Mouse (Mus musculus) limb, embryonic 12.5 days (tissue): Measurements from ENCODE around the gene Rreb1. TPM values are rescaled to one million over a fixed set of nuclear protein-coding genes. Genes with fewer than 3 reads are reported as not detected.

ENCODE experiments used
- ATAC-seq: fragments of 200-750 bp; cut with Nextera tagmentation; 2 replicates; pipeline ENCODE4 v1.8.0; 2017; ENCODE audit warnings: low read depth, moderate TSS enrichment; ENCODE audit not compliant: insufficient number of reproducible peaks, insufficient read depth, low FRiP score, low TSS enrichment
- H3K27ac ChIP-seq: fragments of 300-500 bp; sonication (generic); 2 replicates; pipeline ENCODE4 v1.5.1; 2016; ENCODE audit warnings: mild to moderate bottlenecking, moderate library complexity
- H3K27me3 ChIP-seq: fragments of 300-500 bp; sonication (generic); 2 replicates; pipeline ENCODE4 v1.6.1; 2016; ENCODE audit warnings: mild to moderate bottlenecking, moderate library complexity
- H3K36me3 ChIP-seq: fragments of 300-500 bp; sonication (generic); 2 replicates; pipeline ENCODE4 v1.6.1; 2016; ENCODE audit warnings: mild to moderate bottlenecking, moderate library complexity
- H3K4me1 ChIP-seq: fragments of 300-500 bp; sonication (generic); replicated peaks from 2 replicates; pipeline ENCODE4 v1.6.1; 2016
- H3K4me2 ChIP-seq: fragments of 300-500 bp; sonication (generic); 2 replicates; pipeline ENCODE4 v1.6.1; 2016; ENCODE audit warnings: mild to moderate bottlenecking, moderate library complexity
- H3K4me3 ChIP-seq: fragments of 300-500 bp; sonication (generic); replicated peaks from 2 replicates; pipeline ENCODE4 v1.5.1; 2016; ENCODE audit warnings: mild to moderate bottlenecking
- H3K9ac ChIP-seq: fragments of 300-500 bp; sonication (generic); replicated peaks from 2 replicates; pipeline ENCODE4 v1.6.1; 2016; ENCODE audit warnings: mild to moderate bottlenecking, moderate library complexity
- H3K9me3 ChIP-seq: fragments of 300-500 bp; sonication (generic); 2 replicates; pipeline ENCODE4 v1.6.1; 2016; ENCODE audit warnings: mild to moderate bottlenecking, moderate library complexity
- WGBS: fragments of 180-500 bp; shearing (Covaris S2); methylation state at CpG from one replicate; pipeline ENCODE4 v1.1.7; 2016; 5-methylcytosine and 5-hydroxymethylcytosine counted together
- polyA plus RNA-seq: library from polyadenylated mRNA; unstranded; fragments of >200 nt; fragmentation: Nextera tagmentation; extraction: Ambion mirVana; gene quantifications from 2 replicates; pipeline ENCODE4 v1.2.1, GENCODE M21; 2016

Rreb1 gene
- polyA plus RNA-seq, 1 experiment from 2014 or later, result 7.7 TPM

- no peak overlapping the region for H3K9ac ChIP-seq
- H3K4me1 ChIP-seq, result peaks cover 5% of the 10 kb centered on the region
- no peaks in the 10 kb centered on the region for H3K27me3 ChIP-seq
- WGBS, result 45% methylated on average over 3 of the region's 3 CpGs
- H3K4me2 ChIP-seq, result no peak overlapping the region
- no peak for ATAC-seq
- H3K27ac ChIP-seq, result no peak overlapping the region
- H3K36me3 ChIP-seq, result no peaks in the 10 kb centered on the region
- no peaks in the 10 kb centered on the region for H3K9me3 ChIP-seq
- H3K4me3 ChIP-seq, result no peak overlapping the region
These were observed 18.2 kb upstream of the Rreb1 start for GRCm38 (mm10) chr13:37760013-37760342.

- no peak for ATAC-seq
- WGBS, result 68% methylated on average over 3 of the region's 3 CpGs
- Histone ChIP-seq H3K4me2 (no peak overlapping the region), H3K9me3 (no peaks in the 10 kb centered on the region), H3K36me3 (no peaks in the 10 kb centered on the region), H3K4me3 (no peak overlapping the region), H3K4me1 (peaks cover 5% of the 10 kb centered on the region), H3K27me3 (no peaks in the 10 kb centered on the region), H3K27ac (no peak overlapping the region), H3K9ac (no peak overlapping the region)
These were observed 17.8 kb upstream of the Rreb1 start for GRCm38 (mm10) chr13:37760373-37760772.

GRCm38 (mm10) chr13:37760957-37761941 is 17.0 kb upstream of the Rreb1 start:
- ATAC-seq, result no peak
- H3K27me3 ChIP-seq, result no peaks in the 10 kb centered on the region
- H3K9me3 ChIP-seq, result no peaks in the 10 kb centered on the region
- H3K4me3 ChIP-seq, result no peak overlapping the region
- H3K4me1 ChIP-seq, result peaks cover 5% of the 10 kb centered on the region
- H3K9ac ChIP-seq, result no peak overlapping the region
- WGBS, result 51% methylated on average over 23 of the region's 23 CpGs
- no peak overlapping the region for H3K4me2 ChIP-seq
- no peaks in the 10 kb centered on the region for H3K36me3 ChIP-seq
- no peak overlapping the region for H3K27ac ChIP-seq

- no peak overlapping the region for H3K4me3 ChIP-seq
- no peak overlapping the region for H3K9ac ChIP-seq
- H3K36me3 ChIP-seq, result no peaks in the 10 kb centered on the region
- H3K9me3 ChIP-seq, result no peaks in the 10 kb centered on the region
- H3K27me3 ChIP-seq, result no peaks in the 10 kb centered on the region
- no peak for ATAC-seq
- H3K27ac ChIP-seq, result no peak overlapping the region
- H3K4me1 ChIP-seq, result peaks cover 5% of the 10 kb centered on the region
- H3K4me2 ChIP-seq, result no peak overlapping the region
- WGBS, result 71% methylated on average over 9 of the region's 9 CpGs
These were observed 14.3 kb upstream of the Rreb1 start for GRCm38 (mm10) chr13:37763800-37764407.

- 15% methylated on average over 1 of the region's 1 CpGs for WGBS
- ATAC-seq, result no peak
- H3K4me1 ChIP-seq, result peaks cover 4% of the 10 kb centered on the region
- no peaks in the 10 kb centered on the region for H3K27me3 ChIP-seq
- H3K9me3 ChIP-seq, result no peaks in the 10 kb centered on the region
- no peaks in the 10 kb centered on the region for H3K36me3 ChIP-seq
- H3K4me3 ChIP-seq, result no peak overlapping the region
- no peak overlapping the region for H3K9ac ChIP-seq
- no peak overlapping the region for H3K27ac ChIP-seq
- H3K4me2 ChIP-seq, result no peak overlapping the region
These were observed 8.4 kb upstream of the Rreb1 start for GRCm38 (mm10) chr13:37769777-37770176.

- Histone ChIP-seq H3K27ac (no peak overlapping the region), H3K4me3 (no peak overlapping the region), H3K4me1 (peaks cover 14% of the 10 kb centered on the region), H3K9ac (no peak overlapping the region), H3K36me3 (no peaks in the 10 kb centered on the region), H3K9me3 (no peaks in the 10 kb centered on the region), H3K4me2 (no peak overlapping the region), H3K27me3 (peaks cover 14% of the 10 kb centered on the region)
- ATAC-seq, result no peak
These were observed 4.7 kb upstream of the Rreb1 start for GRCm38 (mm10) chr13:37773476-37773875.

GRCm38 (mm10) chr13:37776675-37777074 is 1.5 kb upstream of the Rreb1 start:
- no peak overlapping the region for H3K4me3 ChIP-seq
- H3K9ac ChIP-seq, result no peak overlapping the region
- H3K27ac ChIP-seq, result no peak overlapping the region
- H3K27me3 ChIP-seq, result peaks cover 35% of the 10 kb centered on the region
- no peak overlapping the region for H3K4me2 ChIP-seq
- no peaks in the 10 kb centered on the region for H3K9me3 ChIP-seq
- H3K36me3 ChIP-seq, result no peaks in the 10 kb centered on the region
- ATAC-seq, result no peak
- H3K4me1 ChIP-seq, result peaks cover 23% of the 10 kb centered on the region

- WGBS, result 16% methylated on average over 25 of the region's 25 CpGs
- peak overlapping the region; percentile 63 for H3K4me3 ChIP-seq
- H3K27me3 ChIP-seq, result peaks cover 35% of the 10 kb centered on the region
- H3K4me1 ChIP-seq, result peaks cover 23% of the 10 kb centered on the region
- no peaks in the 10 kb centered on the region for H3K36me3 ChIP-seq
- peak overlapping the region; percentile 70 for H3K9ac ChIP-seq
- H3K9me3 ChIP-seq, result no peaks in the 10 kb centered on the region
- peak overlapping the region; percentile 100 for H3K4me2 ChIP-seq
- peak; percentile 43; the same call in 1 of the 2 replicates for ATAC-seq
- H3K27ac ChIP-seq, result 0 out of 2 replicates have a peak overlapping the region, but pooled peaks have one; percentile 12
These were observed 651 bp upstream of the Rreb1 start for GRCm38 (mm10) chr13:37777351-37778146.

GRCm38 (mm10) chr13:37778594-37779231 is 513 bp downstream of the Rreb1 start:
- WGBS, result under 1% methylated on average over 33 of the region's 33 CpGs
- no peaks in the 10 kb centered on the region for H3K9me3 ChIP-seq
- 0 out of 2 replicates have a peak overlapping the region, but pooled peaks have one; percentile 53 for H3K27ac ChIP-seq
- H3K4me2 ChIP-seq, result peak overlapping the region; percentile 100
- H3K36me3 ChIP-seq, result no peaks in the 10 kb centered on the region
- peak overlapping the region; percentile 63 for H3K4me3 ChIP-seq
- peak overlapping the region; percentile 70 for H3K9ac ChIP-seq
- H3K4me1 ChIP-seq, result peaks cover 23% of the 10 kb centered on the region
- ATAC-seq, result peak; percentile 57
- peaks cover 35% of the 10 kb centered on the region for H3K27me3 ChIP-seq

GRCm38 (mm10) chr13:37779251-37779667 is 1.1 kb downstream of the Rreb1 start:
- ATAC-seq, result no peak
- Histone ChIP-seq H3K36me3 (no peaks in the 10 kb centered on the region), H3K4me2 (peak overlapping the region; percentile 100), H3K4me1 (peaks cover 23% of the 10 kb centered on the region), H3K27me3 (peaks cover 35% of the 10 kb centered on the region), H3K9ac (peak overlapping the region; percentile 70; the same call in 1 of the 2 replicates), H3K27ac (no peak overlapping the region), H3K4me3 (peak overlapping the region; percentile 63), H3K9me3 (no peaks in the 10 kb centered on the region)
- WGBS, result under 1% methylated on average over 9 of the region's 9 CpGs
